Mouse (Mus musculus) testis, postnatal 10 days (tissue): ENCODE data around the gene 1300017J02Rik.

Experiments used
- DNase-seq: peaks from one replicate; pipeline ENCODE4 v3.0.0; 2021; ENCODE audit warnings: low spot score

Gene 1300017J02Rik

GRCm38 (mm10) chr9:103212654-103213420, 92.0 kb downstream of the 1300017J02Rik start:
- no peak for DNase-seq

GRCm38 (mm10) chr9:103208802-103209423, 96.0 kb downstream of the 1300017J02Rik start:
- DNase-seq: no peak

GRCm38 (mm10) chr9:103207846-103208245, 97.0 kb downstream of the 1300017J02Rik start:
- DNase-seq: peak; percentile 63

GRCm38 (mm10) chr9:103205786-103206185, 99.1 kb downstream of the 1300017J02Rik start:
- no peak for DNase-seq

GRCm38 (mm10) chr9:103201561-103202260, 103.2 kb downstream of the 1300017J02Rik start, which contains the start of gene Srprb:
Srprb (minus strand) TSS chr9:103202137.
- DNase-seq: peak; percentile 96
